Mouse (Mus musculus) embryonic facial prominence, embryonic 10.5 days (tissue): ENCODE data around the gene Kif7. TPM values are rescaled to one million over a fixed set of nuclear protein-coding genes. Genes with fewer than 3 reads are reported as not detected.

Source experiments
- DNase-seq: peaks from one replicate; pipeline ENCODE4 v3.0.0-alpha.2; 2017; ENCODE audit warnings: low spot score
- H3K27ac ChIP-seq: fragments of 300-500 bp; sonication (generic); replicated peaks from 2 replicates; pipeline ENCODE4 v1.5.1; 2016; ENCODE audit warnings: mild to moderate bottlenecking
- H3K27me3 ChIP-seq: fragments of 300-500 bp; sonication (generic); replicated peaks from 2 replicates; pipeline ENCODE4 v1.6.1; 2016; ENCODE audit warnings: low read depth, mild to moderate bottlenecking; ENCODE audit not compliant: poor library complexity, severe bottlenecking
- H3K36me3 ChIP-seq: fragments of 300-500 bp; sonication (generic); replicated peaks from 2 replicates; pipeline ENCODE4 v1.6.1; 2016; ENCODE audit warnings: mild to moderate bottlenecking, moderate library complexity
- H3K4me1 ChIP-seq: fragments of 300-500 bp; sonication (generic); 2 replicates; pipeline ENCODE4 v1.6.1; 2016
- H3K4me3 ChIP-seq: fragments of 300-500 bp; sonication (generic); 2 replicates; pipeline ENCODE4 v1.5.1; 2016; ENCODE audit warnings: mild to moderate bottlenecking, moderate library complexity
- H3K9me3 ChIP-seq: fragments of 300-500 bp; sonication (generic); 2 replicates; pipeline ENCODE4 v1.6.1; 2016; ENCODE audit warnings: mild to moderate bottlenecking
- WGBS: fragments of 180-500 bp; shearing (Covaris S2); methylation state at CpG from one replicate; pipeline ENCODE4 v1.1.7; 2016; 5-methylcytosine and 5-hydroxymethylcytosine counted together
- polyA plus RNA-seq: library from polyadenylated mRNA; unstranded; fragments of >200 nt; fragmentation: Nextera tagmentation; extraction: Ambion mirVana; gene quantifications from 2 replicates; pipeline ENCODE4 v1.2.1, GENCODE M21; 2016

Gene Kif7
- polyA plus RNA-seq, 1 experiment from 2014 or later: 7.7 TPM

GRCm38 (mm10) chr7:79740279-79740678 lies 24.8 kb upstream of the Kif7 start:
- Histone ChIP-seq H3K27ac (no peak overlapping the region), H3K36me3 (peaks cover 14% of the 10 kb centered on the region), H3K27me3 (peaks cover 7% of the 10 kb centered on the region), H3K4me3 (no peak overlapping the region), H3K9me3 (no peaks in the 10 kb centered on the region), H3K4me1 (peaks cover 14% of the 10 kb centered on the region)
- no peak for DNase-seq
- WGBS: 79% methylated on average over 4 of the region's 4 CpGs

GRCm38 (mm10) chr7:79738913-79739312 lies 23.4 kb upstream of the Kif7 start:
- Histone ChIP-seq H3K27ac (no peak overlapping the region), H3K36me3 (peaks cover 20% of the 10 kb centered on the region), H3K4me1 (peaks cover 14% of the 10 kb centered on the region), H3K4me3 (no peak overlapping the region), H3K27me3 (peaks cover 7% of the 10 kb centered on the region), H3K9me3 (no peaks in the 10 kb centered on the region)
- WGBS: 87% methylated on average over 2 of the region's 2 CpGs
- DNase-seq: no peak

GRCm38 (mm10) chr7:79736511-79736910 lies 21.0 kb upstream of the Kif7 start:
- Histone ChIP-seq H3K27ac (no peak overlapping the region), H3K4me1 (0 out of 2 replicates have a peak, but pooled peaks cover 3% of the 10 kb centered on the region)
- WGBS: 92% methylated on average over 14 of the region's 14 CpGs

GRCm38 (mm10) chr7:79734563-79734962 lies 19.0 kb upstream of the Kif7 start:
- Histone ChIP-seq H3K36me3 (peaks cover 20% of the 10 kb centered on the region), H3K27me3 (peaks cover 26% of the 10 kb centered on the region), H3K4me1 (0 out of 2 replicates have a peak, but pooled peaks cover 6% of the 10 kb centered on the region), H3K27ac (no peak overlapping the region), H3K9me3 (no peaks in the 10 kb centered on the region), H3K4me3 (no peak overlapping the region)
- DNase-seq: no peak
- WGBS: 79% methylated on average over 8 of the region's 8 CpGs

More at GRCm38 (mm10) chr7:79736511-79736910, 21.0 kb upstream of the Kif7 start:
- H3K4me3 ChIP-seq: no peak overlapping the region
- DNase-seq: no peak
- H3K9me3 ChIP-seq: no peaks in the 10 kb centered on the region
- peaks cover 20% of the 10 kb centered on the region for H3K36me3 ChIP-seq
- H3K27me3 ChIP-seq: peaks cover 11% of the 10 kb centered on the region

GRCm38 (mm10) chr7:79732622-79733021 lies 17.1 kb upstream of the Kif7 start, which contains the start of gene Plin1:
Gene Plin1, minus strand, starts transcription at chr7:79732903.
- Histone ChIP-seq H3K36me3 (peaks cover 18% of the 10 kb centered on the region), H3K9me3 (no peaks in the 10 kb centered on the region), H3K27me3 (peaks cover 32% of the 10 kb centered on the region), H3K27ac (no peak within 1 kb of the TSS), H3K4me3 (no peak within 1 kb of the TSS), H3K4me1 (0 out of 2 replicates have a peak, but pooled peaks cover 7% of the 10 kb centered on the region)
- no peak for DNase-seq
- 70% methylated on average over 4 of the region's 4 CpGs for WGBS

- H3K4me1 ChIP-seq: 0 out of 2 replicates have a peak, but pooled peaks cover 7% of the 10 kb centered on the region
- no peak overlapping the region for H3K27ac ChIP-seq
- DNase-seq: no peak
- peaks cover 36% of the 10 kb centered on the region for H3K27me3 ChIP-seq
- peaks cover 6% of the 10 kb centered on the region; the same call in 1 of the 2 replicates for H3K36me3 ChIP-seq
- 83% methylated on average over 13 of the region's 13 CpGs for WGBS
- no peaks in the 10 kb centered on the region for H3K9me3 ChIP-seq
- no peak overlapping the region for H3K4me3 ChIP-seq
Observed at GRCm38 (mm10) chr7:79731438-79731837, 15.9 kb upstream of the Kif7 start.

- WGBS: 66% methylated on average over 11 of the region's 11 CpGs
Observed at GRCm38 (mm10) chr7:79729743-79730370, 14.3 kb upstream of the Kif7 start.

GRCm38 (mm10) chr7:79729169-79729568 lies 13.6 kb upstream of the Kif7 start:
- H3K36me3 ChIP-seq: no peaks in the 10 kb centered on the region
- 0 out of 2 replicates have a peak, but pooled peaks cover 7% of the 10 kb centered on the region for H3K4me1 ChIP-seq
- H3K27ac ChIP-seq: no peak overlapping the region
- no peaks in the 10 kb centered on the region for H3K9me3 ChIP-seq
- peak; percentile 86 for DNase-seq
- H3K4me3 ChIP-seq: no peak overlapping the region
- WGBS: 8% methylated on average over 8 of the region's 8 CpGs
- H3K27me3 ChIP-seq: peaks cover 49% of the 10 kb centered on the region

More at GRCm38 (mm10) chr7:79729743-79730370, 14.3 kb upstream of the Kif7 start:
- H3K36me3 ChIP-seq: peaks cover 2% of the 10 kb centered on the region; the same call in 1 of the 2 replicates
- peaks cover 49% of the 10 kb centered on the region for H3K27me3 ChIP-seq
- no peak overlapping the region for H3K4me3 ChIP-seq
- no peaks in the 10 kb centered on the region for H3K9me3 ChIP-seq
- H3K4me1 ChIP-seq: 0 out of 2 replicates have a peak, but pooled peaks cover 7% of the 10 kb centered on the region
- no peak overlapping the region for H3K27ac ChIP-seq
- peak; percentile 25 for DNase-seq

- WGBS: 25% methylated on average over 6 of the region's 6 CpGs
- Histone ChIP-seq H3K4me3 (no peak overlapping the region), H3K9me3 (no peaks in the 10 kb centered on the region), H3K27me3 (peaks cover 57% of the 10 kb centered on the region), H3K27ac (no peak overlapping the region), H3K36me3 (no peaks in the 10 kb centered on the region), H3K4me1 (0 out of 2 replicates have a peak, but pooled peaks cover 7% of the 10 kb centered on the region)
- peak; percentile 77 for DNase-seq
Observed at GRCm38 (mm10) chr7:79728219-79728618, 12.7 kb upstream of the Kif7 start.

GRCm38 (mm10) chr7:79727091-79727490 lies 11.6 kb upstream of the Kif7 start:
- Histone ChIP-seq H3K4me3 (no peak overlapping the region), H3K27ac (no peak overlapping the region), H3K9me3 (no peaks in the 10 kb centered on the region), H3K36me3 (no peaks in the 10 kb centered on the region), H3K4me1 (peaks cover 8% of the 10 kb centered on the region), H3K27me3 (peaks cover 65% of the 10 kb centered on the region)
- 27% methylated on average over 2 of the region's 2 CpGs for WGBS
- DNase-seq: peak; percentile 72

- peaks cover 12% of the 10 kb centered on the region for H3K4me1 ChIP-seq
- peaks cover 89% of the 10 kb centered on the region for H3K27me3 ChIP-seq
- 1% methylated on average over 48 of the region's 48 CpGs for WGBS
- H3K36me3 ChIP-seq: no peaks in the 10 kb centered on the region
- peak; percentile 76 for DNase-seq
- H3K27ac ChIP-seq: peak overlapping the region; percentile 73
- H3K4me3 ChIP-seq: peak overlapping the region; percentile 75
- H3K9me3 ChIP-seq: no peaks in the 10 kb centered on the region
Observed at GRCm38 (mm10) chr7:79721386-79721977, 6.0 kb upstream of the Kif7 start.

- H3K36me3 ChIP-seq: peaks cover 47% of the 10 kb centered on the region
- H3K4me3 ChIP-seq: peak overlapping the region; percentile 60
- peaks cover 39% of the 10 kb centered on the region for H3K27me3 ChIP-seq
- WGBS: 21% methylated on average over 17 of the region's 17 CpGs
- no peak overlapping the region for H3K27ac ChIP-seq
- no peaks in the 10 kb centered on the region for H3K9me3 ChIP-seq
- peaks cover 32% of the 10 kb centered on the region for H3K4me1 ChIP-seq
- DNase-seq: peak; percentile 33
Observed at GRCm38 (mm10) chr7:79710831-79711230, 4.7 kb downstream of the Kif7 start.
